Mouse (Mus musculus) C2C12 (cell line): ENCODE measurements around the gene Asnsd1. TPM values are rescaled to one million over a fixed set of nuclear protein-coding genes. Genes with fewer than 3 reads are reported as not detected.
"Not testable (repeated sequence)": the region's sequence is repeated elsewhere in the genome, so short reads cannot be mapped to it uniquely, and the experiment has no call there.

Source experiments
- H3K27me3 ChIP-seq: one replicate; pipeline ENCODE4 v1.6.1; 2011; ENCODE audit not compliant: control insufficient read depth, insufficient read depth, insufficient read length
- H3K36me3 ChIP-seq: one replicate; pipeline ENCODE4 v1.6.1; 2011; ENCODE audit not compliant: control insufficient read depth, insufficient read depth
- H3K4me3 ChIP-seq: one replicate; pipeline ENCODE4 v1.5.1; 2011; ENCODE audit warnings: mild to moderate bottlenecking, control low read depth; ENCODE audit not compliant: poor library complexity, insufficient read depth, severe bottlenecking
- H3K79me2 ChIP-seq: one replicate; pipeline ENCODE4 v1.6.1; 2011; ENCODE audit not compliant: control insufficient read depth, insufficient read depth
- H3K79me3 ChIP-seq: one replicate; pipeline ENCODE4 v1.6.1; 2011; ENCODE audit warnings: low read depth, control low read depth
- H3ac ChIP-seq: one replicate; pipeline ENCODE3; 2011; ENCODE audit warnings: low read depth; ENCODE audit not compliant: control insufficient read depth, insufficient read length
- CEBPB ChIP-seq: IDR thresholded peaks from one replicate; pipeline ENCODE4 v1.6.1; 2011; ENCODE audit warnings: low read depth, mild to moderate bottlenecking, control low read depth, moderate library complexity
- CTCF ChIP-seq: IDR thresholded peaks from one replicate; pipeline ENCODE4 v1.5.1; 2011; ENCODE audit not compliant: control insufficient read depth, insufficient read depth, insufficient read length
- FOSL1 ChIP-seq: IDR thresholded peaks from one replicate; pipeline ENCODE4 v1.8.0; 2011; ENCODE audit warnings: mild to moderate bottlenecking, low read length; ENCODE audit not compliant: poor library complexity, insufficient read depth, severe bottlenecking
- MAX ChIP-seq: IDR thresholded peaks from one replicate; pipeline ENCODE4 v1.6.1; 2011; ENCODE audit warnings: mild to moderate bottlenecking, control low read depth
- MYOD1 ChIP-seq: IDR thresholded peaks from one replicate; pipeline ENCODE4 v1.6.1; 2011; ENCODE audit warnings: low read depth; ENCODE audit not compliant: control insufficient read depth, insufficient read length
- MYOG ChIP-seq: IDR thresholded peaks from one replicate; pipeline ENCODE4 v1.6.1; 2011; ENCODE audit not compliant: control insufficient read depth, insufficient read length; ENCODE audit errors: extremely low read depth
- USF1 ChIP-seq: IDR thresholded peaks from one replicate; pipeline ENCODE4 v1.6.1; 2011; ENCODE audit warnings: low read depth, mild to moderate bottlenecking, control low read depth, moderate library complexity
- polyA plus RNA-seq: library from polyadenylated mRNA; unstranded; fragments of >200 nt; fragmentation: generic; extraction: Trizol; gene quantifications from one replicate; pipeline ENCODE4 v1.2.1, GENCODE M21; 2012; ENCODE audit warnings: missing spikeins

Asnsd1 gene
- polyA plus RNA-seq, 1 experiment, result 31.9 TPM

- no peaks in the 10 kb centered on the region for H3K79me3 ChIP-seq
- H3K4me3 ChIP-seq, result no peak overlapping the region
- no peaks in the 10 kb centered on the region for H3K79me2 ChIP-seq
- H3ac ChIP-seq, result no peak overlapping the region
- no peaks in the 10 kb centered on the region for H3K36me3 ChIP-seq
- TF ChIP-seq CTCF (no peak), FOSL1 (no peak), MAX (no peak), USF1 (no peak), MYOG (no peak), CEBPB (no peak), MYOD1 (no peak)
- H3K27me3 ChIP-seq, result no peaks in the 10 kb centered on the region
Measured at GRCm38 (mm10) chr1:53358988-53359387, 6.4 kb upstream of the Asnsd1 start.

DNA sequence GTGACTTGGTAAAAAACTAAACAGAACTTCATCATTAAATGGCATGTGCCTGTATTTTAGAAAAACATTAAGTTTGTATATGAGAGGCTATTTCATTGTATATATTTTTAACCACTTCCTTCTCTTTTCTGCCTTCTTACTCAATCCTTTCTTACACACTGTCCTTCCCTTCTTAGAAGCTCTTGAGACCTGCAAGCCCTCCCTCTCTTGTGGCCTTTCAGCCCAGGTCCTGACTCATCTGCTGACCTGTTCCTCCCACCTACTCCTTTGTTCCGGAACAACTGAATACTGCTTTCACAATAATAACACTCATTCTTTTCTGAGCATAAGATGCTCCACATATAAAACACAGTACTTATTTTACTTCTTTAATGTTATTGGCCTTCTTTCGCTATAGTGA is 11.5 kb downstream of the Asnsd1 start:
- no peak for TF ChIP-seq MAX
- no peak for TF ChIP-seq CTCF
- TF ChIP-seq CEBPB, result no peak
- TF ChIP-seq USF1, result no peak
- no peak for TF ChIP-seq FOSL1
- no peak for TF ChIP-seq MYOD1
- no peak for TF ChIP-seq MYOG
- no peak overlapping the region for H3K4me3 ChIP-seq
- H3K79me3 ChIP-seq, result no peaks in the 10 kb centered on the region
- H3K36me3 ChIP-seq, result peaks cover 25% of the 10 kb centered on the region
- H3K79me2 ChIP-seq, result no peaks in the 10 kb centered on the region
- no peaks in the 10 kb centered on the region for H3K27me3 ChIP-seq
- H3ac ChIP-seq, result no peak overlapping the region

DNA sequence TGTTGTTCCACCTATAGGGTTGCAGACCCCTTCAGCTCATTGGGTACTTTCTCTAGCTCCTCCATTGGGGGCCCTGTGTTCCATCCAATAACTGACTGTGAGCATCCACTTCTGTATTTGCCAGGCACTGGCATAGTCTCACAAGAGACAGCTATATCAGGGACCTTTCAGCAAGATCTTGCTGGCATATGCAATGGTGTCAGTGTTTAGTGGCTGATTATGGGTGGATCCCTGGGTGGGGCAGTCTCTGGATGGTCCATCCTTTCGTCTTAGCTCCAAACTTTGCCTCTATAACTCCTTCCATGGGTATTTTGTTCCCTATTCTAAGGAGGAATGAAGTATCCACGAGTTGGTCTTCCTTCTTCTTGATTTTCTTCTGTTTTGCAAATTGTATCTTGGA is 15.1 kb downstream of the Asnsd1 start:
- not testable (repeated sequence) for H3K79me2 ChIP-seq, H3K79me3 ChIP-seq, H3ac ChIP-seq, H3K36me3 ChIP-seq, H3K4me3 ChIP-seq, H3K27me3 ChIP-seq

DNA sequence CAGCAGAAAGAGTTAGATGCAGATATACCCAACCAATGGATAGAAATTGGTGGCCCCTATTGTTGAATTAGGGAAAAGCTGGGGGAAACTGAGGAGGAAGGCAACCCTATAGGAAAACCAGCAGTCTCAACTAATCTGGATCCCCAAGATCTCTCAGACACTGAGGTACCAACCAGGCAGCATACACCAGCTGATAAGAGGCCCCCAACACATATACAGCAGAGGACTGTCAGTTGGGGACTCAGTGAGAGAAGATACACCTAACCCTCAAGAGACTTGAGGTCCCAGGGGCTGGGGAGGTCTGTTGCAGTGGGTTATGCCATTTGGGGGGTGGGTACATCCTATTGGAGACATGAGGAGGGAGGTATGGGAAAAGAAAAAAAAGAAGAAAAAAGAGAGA is 17.1 kb downstream of the Asnsd1 start:
- H3K4me3 ChIP-seq, result no peak overlapping the region
- H3ac ChIP-seq, result no peak overlapping the region
- H3K36me3 ChIP-seq, result no peaks in the 10 kb centered on the region
- no peaks in the 10 kb centered on the region for H3K27me3 ChIP-seq
- no peak for TF ChIP-seq USF1
- TF ChIP-seq CTCF, result no peak
- TF ChIP-seq FOSL1, result no peak
- no peak for TF ChIP-seq CEBPB
- no peak for TF ChIP-seq MYOD1
- no peak for TF ChIP-seq MAX
- TF ChIP-seq MYOG, result no peak
- no peaks in the 10 kb centered on the region for H3K79me2 ChIP-seq
- no peaks in the 10 kb centered on the region for H3K79me3 ChIP-seq

GRCm38 (mm10) chr1:53333527-53333926 is 19.0 kb downstream of the Asnsd1 start:
- H3K79me2 ChIP-seq, H3K79me3 ChIP-seq, H3K27me3 ChIP-seq, H3K36me3 ChIP-seq, H3K4me3 ChIP-seq, H3ac ChIP-seq: not testable (repeated sequence)

DNA sequence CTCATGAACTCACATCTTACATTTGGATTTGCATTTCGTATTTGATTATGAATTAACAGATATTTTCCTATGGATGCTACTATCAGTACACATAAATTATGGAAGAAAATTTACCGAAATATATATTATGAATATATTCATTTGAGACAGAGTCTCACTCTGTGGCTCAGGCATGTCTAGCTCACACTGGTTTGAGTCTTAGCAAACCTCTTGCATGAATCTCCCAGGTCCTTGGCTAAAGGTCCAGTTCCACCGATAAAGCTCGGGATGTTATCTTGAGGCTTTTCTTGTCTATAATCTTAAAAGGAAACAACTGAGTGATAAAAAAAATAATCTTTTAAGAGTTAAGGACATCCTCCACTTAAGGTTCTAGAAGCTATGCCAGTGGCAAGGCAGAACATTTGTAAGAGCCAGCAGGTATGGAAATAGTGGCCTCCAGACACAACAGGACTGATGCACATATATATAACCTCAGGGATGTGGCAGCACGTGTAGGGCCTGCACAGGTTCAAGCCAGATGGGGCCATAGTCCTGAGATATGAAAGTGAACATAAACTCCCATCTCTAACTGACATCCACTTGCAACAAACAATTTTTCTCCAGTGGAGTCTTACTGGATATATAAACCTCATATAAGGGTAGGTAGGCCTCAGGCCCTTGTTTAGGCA is 27.6 kb downstream of the Asnsd1 start:
- TF ChIP-seq MYOG (no peak), FOSL1 (no peak)
- Histone ChIP-seq H3K79me3 (no peaks in the 10 kb centered on the region), H3ac (no peak overlapping the region), H3K27me3 (no peaks in the 10 kb centered on the region), H3K79me2 (no peaks in the 10 kb centered on the region), H3K36me3 (peaks cover 13% of the 10 kb centered on the region), H3K4me3 (no peak overlapping the region)
